31 mouse cellular contexts compared by ENCODE assay signal in genomic region chr10:4199926-4200325, GRCm38 (mm10).
DNase-seq lines count a peak whose midpoint lies in the region; ATAC-seq and TF ChIP-seq lines count a peak whose summit lies in the region.
"Had no signal": no experiment of that assay in that cellular context is flagged by ENCODE, and none has a peak within 500 bp of the region (broad histone marks: within the 10 kb centered on the region; RNA-seq: fewer than 3 reads in every experiment).

No protein-coding gene starts in this region.

- peak; percentile 33 for DNase-seq in midbrain, embryonic 11.5 days (ENCODE audit: low spot score, missing footprints)
- DNase-seq in MEL (ENCODE audit: low read depth, low spot score) = no peak
- DNase-seq in thymus, adult 2 months = no peak
- DNase-seq: adrenal gland, adult 8-10 months; adrenal gland, postnatal 25 days; cerebellum, adult 11-12 months; cerebellum, adult 8-10 months; cerebellum, postnatal 10 days; cerebellum, postnatal 36 days; embryo, embryonic 11 days; gastrocnemius, adult 2 months; gastrocnemius, postnatal 14 days; heart, adult 18-20 months; heart, postnatal 14 days; heart, postnatal 4 days had no signal

- H3K4me1 ChIP-seq in intestine, postnatal 0 days (replicated peaks; ENCODE audit: control insufficient read depth, insufficient read depth, low read length) = no peaks in the 10 kb centered on the region
- no peaks in the 10 kb centered on the region for H3K4me1 ChIP-seq in intestine, embryonic 15.5 days (replicated peaks)
- no peaks in the 10 kb centered on the region for H3K4me1 ChIP-seq in midbrain, embryonic 11.5 days (ENCODE audit: control insufficient read depth, insufficient read depth, low read length)
- H3K4me1 ChIP-seq in midbrain, embryonic 13.5 days (replicated peaks) = no peaks in the 10 kb centered on the region
- no peaks in the 10 kb centered on the region for H3K4me1 ChIP-seq in MEL (ENCODE audit: control insufficient read depth in 1 of 2, insufficient read depth in 2 of 2, low read length in 2 of 2)
- 0 out of 2 replicates have a peak, but pooled peaks cover 4% of the 10 kb centered on the region for H3K4me1 ChIP-seq in thymus, adult 2 months (replicated peaks; ENCODE audit: control insufficient read depth, insufficient read depth, low read length)
- H3K4me1 ChIP-seq: embryonic facial prominence, embryonic 10.5 days; embryonic facial prominence, embryonic 13.5 days; forebrain, embryonic 12.5 days; forebrain, embryonic 15.5 days; heart, embryonic 10.5 days; heart, embryonic 13.5 days had no signal

- no peak overlapping the region for H3K9ac ChIP-seq in intestine, postnatal 0 days (ENCODE audit: low read depth, low read length)
- H3K9ac ChIP-seq in intestine, embryonic 15.5 days = no peak overlapping the region
- no peak overlapping the region for H3K9ac ChIP-seq in midbrain, embryonic 11.5 days (ENCODE audit: low read length)
- no peak overlapping the region for H3K9ac ChIP-seq in midbrain, embryonic 13.5 days (replicated peaks)
- no peak overlapping the region for H3K9ac ChIP-seq in MEL (ENCODE audit: control insufficient read depth, low read depth, low read length, poor library complexity, severe bottlenecking)
- H3K9ac ChIP-seq: embryonic facial prominence, embryonic 13.5 days; forebrain, embryonic 12.5 days; forebrain, embryonic 15.5 days; heart, embryonic 13.5 days; hindbrain, embryonic 14.5 days had no signal

- no peak for TF ChIP-seq POLR2A in MEL (IDR thresholded peaks at IDR 0.05; ENCODE audit: control insufficient read depth in 1 of 2, insufficient read depth in 1 of 2, low read depth in 1 of 2, low read length in 2 of 2, poor library complexity in 1 of 2)
- TF ChIP-seq POLR2A in thymus, adult 2 months (IDR thresholded peaks at IDR 0.05; ENCODE audit: control insufficient read depth, extremely low read depth, insufficient read depth, low read length, poor library complexity) = no peak

- no peaks in the 10 kb centered on the region for H3K36me3 ChIP-seq in intestine, postnatal 0 days (ENCODE audit: control insufficient read depth, insufficient read depth)
- no peaks in the 10 kb centered on the region for H3K36me3 ChIP-seq in intestine, embryonic 15.5 days
- no peaks in the 10 kb centered on the region for H3K36me3 ChIP-seq in midbrain, embryonic 11.5 days (ENCODE audit: control insufficient read depth, insufficient read depth, low read length)
- no peaks in the 10 kb centered on the region for H3K36me3 ChIP-seq in midbrain, embryonic 13.5 days
- H3K36me3 ChIP-seq in MEL (ENCODE audit: control insufficient read depth in 1 of 2, insufficient read depth in 2 of 2, low read length in 2 of 2) = no peaks in the 10 kb centered on the region
- no peaks in the 10 kb centered on the region for H3K36me3 ChIP-seq in thymus, adult 2 months (ENCODE audit: control insufficient read depth, insufficient read depth, low read length)
- H3K36me3 ChIP-seq: embryonic facial prominence, embryonic 10.5 days; embryonic facial prominence, embryonic 13.5 days; forebrain, embryonic 12.5 days; forebrain, embryonic 15.5 days; G1E; heart, embryonic 10.5 days; heart, embryonic 13.5 days had no signal

- ATAC-seq in intestine, postnatal 0 days = no peak
- no peak for ATAC-seq in intestine, embryonic 15.5 days
- ATAC-seq in midbrain, embryonic 11.5 days (ENCODE audit: low FRiP score) = no peak
- no peak for ATAC-seq in midbrain, embryonic 13.5 days
- no peak for ATAC-seq in activated CD4-positive, CD25-positive, alpha-beta regulatory T cell, adult 4 months
- ATAC-seq: CD4-positive, CD25-positive, alpha-beta regulatory T cell, adult 4 months; forebrain, embryonic 15.5 days; hindbrain, postnatal 0 days; inflammation-experienced regulatory T-cells, adult 6 months had no signal

- no peaks in the 10 kb centered on the region for H3K79me2 ChIP-seq in MEL (ENCODE audit: control insufficient read depth, insufficient read depth, low read length, poor library complexity)

- no peaks in the 10 kb centered on the region for H3K9me3 ChIP-seq in intestine, postnatal 0 days (ENCODE audit: control insufficient read depth)
- no peaks in the 10 kb centered on the region for H3K9me3 ChIP-seq in intestine, embryonic 15.5 days
- H3K9me3 ChIP-seq in midbrain, embryonic 11.5 days (ENCODE audit: control insufficient read depth, low read length) = no peaks in the 10 kb centered on the region
- no peaks in the 10 kb centered on the region for H3K9me3 ChIP-seq in midbrain, embryonic 13.5 days
- no peaks in the 10 kb centered on the region for H3K9me3 ChIP-seq in MEL (replicated peaks; ENCODE audit: insufficient read depth, low read length)
- H3K9me3 ChIP-seq: embryonic facial prominence, embryonic 10.5 days; embryonic facial prominence, embryonic 13.5 days; forebrain, embryonic 12.5 days; forebrain, embryonic 15.5 days; G1E; heart, embryonic 10.5 days; heart, embryonic 13.5 days had no signal

- H3K27me3 ChIP-seq in intestine, postnatal 0 days (replicated peaks; ENCODE audit: control insufficient read depth, insufficient read depth, low read length) = no peaks in the 10 kb centered on the region
- H3K27me3 ChIP-seq in intestine, embryonic 15.5 days (replicated peaks) = no peaks in the 10 kb centered on the region
- H3K27me3 ChIP-seq in midbrain, embryonic 11.5 days (ENCODE audit: control insufficient read depth, insufficient read depth, low read length) = no peaks in the 10 kb centered on the region
- H3K27me3 ChIP-seq in midbrain, embryonic 13.5 days = no peaks in the 10 kb centered on the region
- no peaks in the 10 kb centered on the region for H3K27me3 ChIP-seq in MEL (ENCODE audit: control insufficient read depth in 1 of 2, insufficient read depth in 2 of 2, low read length in 2 of 2)
- H3K27me3 ChIP-seq in thymus, adult 2 months (ENCODE audit: control insufficient read depth, insufficient read depth, low read length) = no peaks in the 10 kb centered on the region
- H3K27me3 ChIP-seq: embryonic facial prominence, embryonic 13.5 days; forebrain, embryonic 12.5 days; forebrain, embryonic 15.5 days; heart, embryonic 13.5 days had no signal

- 87% methylated on average over 6 of the region's 6 CpGs for WGBS in intestine, postnatal 0 days
- WGBS in intestine, embryonic 15.5 days = 86% methylated on average over 6 of the region's 6 CpGs
- 83% methylated on average over 6 of the region's 6 CpGs for WGBS in midbrain, embryonic 11.5 days
- WGBS in midbrain, embryonic 13.5 days = 86% methylated on average over 6 of the region's 6 CpGs
- 92% methylated on average over 6 of the region's 6 CpGs for WGBS in thymus, adult 2 months

- 0 out of 2 replicates have a peak, but pooled peaks have one; percentile 9 for TF ChIP-seq CTCF in intestine, postnatal 0 days (IDR thresholded peaks at IDR 0.05; ENCODE audit: low read depth)
- peak in 2 of 3 experiments; percentile 4 to 27; a peak in 2 of 6 replicates for TF ChIP-seq CTCF in MEL (IDR thresholded peaks at IDR 0.05 in 2 of 3, conservative IDR thresholded peaks at IDR 0.05 in 1 of 3; ENCODE audit: control insufficient read depth in 1 of 3, insufficient read depth in 1 of 3, low read depth in 2 of 3, low read length in 3 of 3, poor library complexity in 1 of 3, severe bottlenecking in 1 of 3)
- TF ChIP-seq CTCF in thymus, adult 2 months (IDR thresholded peaks at IDR 0.05; ENCODE audit: borderline replicate concordance, control insufficient read depth, extremely low read depth, insufficient read depth, low read length, poor library complexity) = no peak

- no peak overlapping the region for H3K4me3 ChIP-seq in intestine, postnatal 0 days (ENCODE audit: low read depth, low read length)
- no peak overlapping the region for H3K4me3 ChIP-seq in intestine, embryonic 15.5 days (replicated peaks)
- H3K4me3 ChIP-seq in midbrain, embryonic 11.5 days (ENCODE audit: low read depth, low read length) = no peak overlapping the region
- no peak overlapping the region for H3K4me3 ChIP-seq in midbrain, embryonic 13.5 days (replicated peaks)
- H3K4me3 ChIP-seq in MEL (ENCODE audit: control insufficient read depth in 1 of 2, insufficient read depth in 1 of 2, low read depth in 2 of 2, low read length in 2 of 2) = no peak overlapping the region
- H3K4me3 ChIP-seq in thymus, adult 2 months (ENCODE audit: control insufficient read depth, insufficient read depth, low read length) = no peak overlapping the region
- H3K4me3 ChIP-seq: embryonic facial prominence, embryonic 10.5 days; embryonic facial prominence, embryonic 13.5 days; erythroblast, embryonic 14.5 days; forebrain, embryonic 12.5 days; forebrain, embryonic 15.5 days; gastrocnemius, adult 2 months; heart, embryonic 10.5 days; heart, embryonic 13.5 days had no signal

- no peak for TF ChIP-seq RAD21 in MEL (IDR thresholded peaks at IDR 0.05; ENCODE audit: low read depth, low read length)

- no peak overlapping the region for H3K4me2 ChIP-seq in intestine, postnatal 0 days (replicated peaks; ENCODE audit: low read depth)
- no peak overlapping the region for H3K4me2 ChIP-seq in intestine, embryonic 15.5 days (replicated peaks)
- no peak overlapping the region for H3K4me2 ChIP-seq in midbrain, embryonic 11.5 days
- H3K4me2 ChIP-seq in midbrain, embryonic 13.5 days (replicated peaks) = no peak overlapping the region
- H3K4me2 ChIP-seq: embryonic facial prominence, embryonic 13.5 days; forebrain, embryonic 12.5 days; forebrain, embryonic 15.5 days; heart, embryonic 13.5 days; hindbrain, embryonic 14.5 days had no signal

- H3K27ac ChIP-seq in intestine, postnatal 0 days (ENCODE audit: low read depth, low read length) = no peak overlapping the region
- H3K27ac ChIP-seq in intestine, embryonic 15.5 days = no peak overlapping the region
- no peak overlapping the region for H3K27ac ChIP-seq in midbrain, embryonic 11.5 days (ENCODE audit: low read depth, low read length)
- H3K27ac ChIP-seq in midbrain, embryonic 13.5 days = no peak overlapping the region
- no peak overlapping the region for H3K27ac ChIP-seq in MEL (ENCODE audit: control insufficient read depth, low read depth, low read length)
- no peak overlapping the region for H3K27ac ChIP-seq in thymus, adult 2 months (ENCODE audit: control insufficient read depth, insufficient read depth, low read length)
- H3K27ac ChIP-seq: embryonic facial prominence, embryonic 10.5 days; embryonic facial prominence, embryonic 13.5 days; forebrain, embryonic 12.5 days; forebrain, embryonic 15.5 days; gastrocnemius, adult 2 months; heart, embryonic 10.5 days; heart, embryonic 13.5 days; hindbrain, embryonic 14.5 days; hindbrain, postnatal 0 days had no signal

- TF ChIP-seq EP300 in MEL (IDR thresholded peaks at IDR 0.05; ENCODE audit: low read depth in 1 of 2, low read length in 2 of 2) = no peak

TF ChIP-seq in MEL, 35 proteins besides CTCF, POLR2A, EP300 and RAD21:
- TF ChIP-seq SMC3 (IDR thresholded peaks at IDR 0.05; ENCODE audit: low read depth, low read length) = 0 out of 2 replicates have a peak, but pooled peaks have one; percentile 5
- TF ChIP-seq MXI1 (IDR thresholded peaks at IDR 0.05; ENCODE audit: low read depth, low read length) = no peak
